Mouse (Mus musculus) bone marrow, adult 2 months (tissue): Measurements from ENCODE around the gene Eef1akmt3. TPM values are rescaled to one million over a fixed set of nuclear protein-coding genes. Genes with fewer than 3 reads are reported as not detected.

Experiments
- H3K27ac ChIP-seq: fragments of 200-500 bp; 2 replicates; pipeline ENCODE4 v1.5.1; 2012; ENCODE audit warnings: low read depth, mild to moderate bottlenecking, control low read depth, inconsistent platforms, low read length; ENCODE audit not compliant: control insufficient read depth, poor library complexity, insufficient read depth
- H3K4me1 ChIP-seq: fragments of 200-500 bp; 2 replicates; pipeline ENCODE4 v1.6.1; 2011; ENCODE audit warnings: low read length; ENCODE audit not compliant: control insufficient read depth, insufficient read depth
- H3K4me3 ChIP-seq: fragments of 200-500 bp; replicated peaks from 2 replicates; pipeline ENCODE3; 2011; ENCODE audit warnings: mild to moderate bottlenecking, low read depth, low read length, control low read depth; ENCODE audit not compliant: control insufficient read depth
- CTCF ChIP-seq: fragments of 200-500 bp; IDR thresholded peaks from 2 replicates; pipeline ENCODE4 v1.5.1; 2011; ENCODE audit warnings: low read length, control low read depth; ENCODE audit not compliant: control insufficient read depth, insufficient read depth
- POLR2A ChIP-seq: fragments of 200-500 bp; IDR thresholded peaks from 2 replicates; pipeline ENCODE4 v1.6.1; 2011; ENCODE audit warnings: low read depth, mild to moderate bottlenecking, control low read depth, low read length, borderline replicate concordance; ENCODE audit not compliant: control insufficient read depth
- WGBS: fragments of 180-500 bp; shearing (Covaris S2); methylation state at CpG from one replicate; pipeline ENCODE4 v1.1.7; 2018; 5-methylcytosine and 5-hydroxymethylcytosine counted together
- polyA plus RNA-seq: library from polyadenylated mRNA; stranded (reverse); fragments of >200 nt; gene quantifications from 2 replicates; pipeline ENCODE4 v1.2.4, GENCODE M21; 2011; ENCODE audit warnings: low replicate concordance; ENCODE audit not compliant: missing spikeins, insufficient read depth, insufficient read length

The Eef1akmt3 gene
- polyA plus RNA-seq = 1.1 TPM in 1 of 2 replicates, not detected in the other

DNA sequence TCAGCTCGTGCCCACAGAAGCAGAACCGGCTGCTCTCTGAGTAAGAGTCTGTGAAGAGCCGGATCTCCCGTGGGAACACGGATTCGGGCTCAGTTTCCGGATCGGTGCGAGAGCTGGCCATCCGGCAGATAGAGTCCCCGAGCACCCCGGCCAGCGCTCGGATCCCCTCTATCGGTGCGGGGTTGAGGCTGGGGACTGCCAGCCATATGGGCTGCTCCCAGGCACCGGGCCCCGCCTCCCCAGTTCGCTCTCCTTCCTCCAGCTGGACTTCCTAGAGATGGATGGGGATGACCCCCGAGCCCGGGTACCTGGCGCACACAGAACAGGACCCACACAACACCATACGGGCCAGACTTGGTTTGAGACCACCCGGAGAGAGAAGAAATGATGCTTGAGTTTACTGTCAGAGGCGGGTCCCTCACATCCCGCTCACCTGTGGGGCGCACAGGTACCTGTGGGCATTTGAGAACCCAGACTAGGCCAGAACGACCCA lies at the start of gene Eef1akmt3, which contains the start of gene Mettl1:
Eef1akmt3 (minus strand) TSS at position 240 of the 493 bp plus-strand sequence.
Mettl1 (plus strand) TSS at position 141 of the 493 bp plus-strand sequence.
- peak within 1 kb of the TSS; percentile 48; the same call in 1 of the 2 replicates for H3K27ac ChIP-seq
- TF ChIP-seq CTCF (no peak), POLR2A (no peak)
- peaks cover 1% of the 10 kb centered on the region; the same call in 1 of the 2 replicates for H3K4me1 ChIP-seq
- H3K4me3 ChIP-seq = peak within 1 kb of the TSS; percentile 82
- WGBS = under 1% methylated on average over 28 of the region's 28 CpGs

DNA sequence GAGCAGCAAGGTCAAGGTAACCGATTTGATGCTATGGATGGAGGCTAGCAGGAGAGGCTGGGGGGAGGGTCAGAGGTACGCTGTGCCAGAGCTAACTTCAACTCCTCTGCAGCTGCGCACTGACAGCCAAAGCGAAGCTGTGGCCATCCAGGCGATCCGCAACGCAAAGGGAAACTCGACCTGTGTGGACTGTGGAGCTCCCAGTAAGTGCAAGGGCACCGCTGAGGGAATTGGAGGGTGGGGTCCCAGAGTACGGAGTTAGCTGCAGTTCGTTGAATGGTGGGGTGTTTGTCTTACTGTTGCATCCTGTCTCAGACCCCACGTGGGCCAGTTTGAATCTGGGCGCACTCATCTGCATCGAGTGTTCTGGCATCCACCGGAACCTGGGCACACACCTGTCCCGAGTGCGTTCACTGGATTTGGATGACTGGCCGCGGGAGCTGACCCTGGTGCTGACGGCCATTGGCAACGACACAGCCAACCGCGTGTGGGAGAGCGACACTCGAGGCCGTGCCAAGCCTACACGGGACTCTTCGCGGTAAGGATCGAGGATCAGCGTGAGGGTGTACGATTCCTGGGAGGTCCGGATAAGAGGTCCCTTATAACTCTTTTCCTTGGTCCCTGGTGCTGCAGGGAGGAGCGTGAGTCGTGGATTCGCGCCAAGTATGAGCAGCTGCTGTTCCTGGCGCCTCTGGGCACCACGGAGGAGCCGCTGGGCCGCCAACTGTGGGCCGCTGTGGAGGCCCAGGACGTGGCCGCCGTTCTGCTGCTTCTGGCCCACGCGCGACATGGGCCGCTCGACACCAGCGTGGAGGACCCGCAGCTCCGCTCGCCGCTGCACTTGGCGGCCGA lies 49.5 kb upstream of the Eef1akmt3 start:
- no peak overlapping the region for H3K27ac ChIP-seq
- H3K4me3 ChIP-seq = no peak overlapping the region
- H3K4me1 ChIP-seq = no peaks in the 10 kb centered on the region
- 90% methylated on average over 57 of the region's 57 CpGs for WGBS
- TF ChIP-seq POLR2A = 0 out of 2 replicates have a peak, but pooled peaks have one; percentile 4
- TF ChIP-seq CTCF = no peak

DNA sequence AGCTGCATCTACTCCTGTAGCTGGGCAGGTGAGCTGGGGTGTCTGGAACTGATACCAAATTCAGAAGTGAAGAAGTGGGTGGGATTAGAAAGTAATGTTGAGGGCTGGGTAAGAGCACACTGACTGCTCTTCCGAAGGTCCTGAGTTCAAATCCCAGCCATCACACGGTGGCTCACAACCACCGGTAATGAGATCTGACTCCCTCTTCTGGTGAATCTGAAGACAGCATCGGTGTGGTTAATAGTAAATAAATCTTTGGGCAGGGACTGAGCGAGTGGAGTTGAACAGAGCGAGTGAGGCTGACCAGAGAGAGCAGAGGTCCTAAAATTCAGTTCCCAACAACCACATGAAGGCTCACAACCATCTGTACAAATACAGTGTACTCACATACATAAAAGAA lies 44.3 kb upstream of the Eef1akmt3 start:
- Histone ChIP-seq H3K4me1 (no peaks in the 10 kb centered on the region), H3K27ac (no peak overlapping the region), H3K4me3 (no peak overlapping the region)
- no peak for TF ChIP-seq CTCF
- no peak for TF ChIP-seq POLR2A
- WGBS = 84% methylated on average over 6 of the region's 6 CpGs

DNA sequence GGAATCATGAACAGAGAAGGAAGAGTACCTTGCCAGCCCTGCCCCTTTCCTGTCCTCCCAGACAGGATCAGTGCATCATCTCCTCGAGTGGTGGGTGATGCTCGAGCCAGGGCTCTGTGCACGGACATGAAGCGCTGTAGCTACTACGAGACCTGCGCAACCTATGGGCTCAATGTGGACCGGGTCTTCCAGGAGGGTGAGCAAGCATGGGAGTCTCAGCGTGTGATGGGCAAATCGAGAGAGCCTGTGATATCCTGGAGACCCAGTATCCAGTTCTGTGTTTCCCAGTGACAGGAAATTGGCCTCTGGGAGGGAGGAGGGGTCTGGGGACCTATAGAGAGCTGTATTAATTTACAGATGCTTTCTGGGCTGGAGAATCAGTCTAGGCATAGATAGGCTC lies 43.7 kb upstream of the Eef1akmt3 start:
- WGBS = 91% methylated on average over 9 of the region's 9 CpGs
- no peak overlapping the region for H3K27ac ChIP-seq
- TF ChIP-seq CTCF = no peak
- no peak for TF ChIP-seq POLR2A

DNA sequence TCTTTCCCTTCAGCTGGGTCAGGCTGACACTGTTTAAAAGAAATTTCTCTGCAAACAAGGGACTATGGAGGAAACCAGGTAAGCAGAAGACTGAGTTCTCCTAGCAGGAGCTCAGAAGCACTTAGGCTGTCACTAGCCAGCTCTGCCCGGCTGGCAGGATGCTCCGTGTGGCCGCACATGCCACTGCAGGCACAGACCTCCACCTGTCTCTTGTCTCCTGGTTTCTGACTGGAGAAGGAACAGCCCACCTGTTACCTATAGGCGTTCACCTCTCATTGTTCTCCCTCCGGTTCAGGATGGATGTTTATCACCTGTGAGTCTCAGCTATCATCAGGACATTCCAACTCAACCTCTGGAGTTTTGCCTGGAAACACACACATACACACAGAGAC lies 42.6 kb upstream of the Eef1akmt3 start:
- no peak for TF ChIP-seq CTCF
- TF ChIP-seq POLR2A = no peak
- Histone ChIP-seq H3K27ac (no peak overlapping the region), H3K4me3 (no peak overlapping the region), H3K4me1 (no peaks in the 10 kb centered on the region)
- WGBS = 87% methylated on average over 5 of the region's 5 CpGs

More for the DNA sequence above, 43.7 kb upstream of the Eef1akmt3 start:
- Histone ChIP-seq H3K4me3 (no peak overlapping the region), H3K4me1 (no peaks in the 10 kb centered on the region)

DNA sequence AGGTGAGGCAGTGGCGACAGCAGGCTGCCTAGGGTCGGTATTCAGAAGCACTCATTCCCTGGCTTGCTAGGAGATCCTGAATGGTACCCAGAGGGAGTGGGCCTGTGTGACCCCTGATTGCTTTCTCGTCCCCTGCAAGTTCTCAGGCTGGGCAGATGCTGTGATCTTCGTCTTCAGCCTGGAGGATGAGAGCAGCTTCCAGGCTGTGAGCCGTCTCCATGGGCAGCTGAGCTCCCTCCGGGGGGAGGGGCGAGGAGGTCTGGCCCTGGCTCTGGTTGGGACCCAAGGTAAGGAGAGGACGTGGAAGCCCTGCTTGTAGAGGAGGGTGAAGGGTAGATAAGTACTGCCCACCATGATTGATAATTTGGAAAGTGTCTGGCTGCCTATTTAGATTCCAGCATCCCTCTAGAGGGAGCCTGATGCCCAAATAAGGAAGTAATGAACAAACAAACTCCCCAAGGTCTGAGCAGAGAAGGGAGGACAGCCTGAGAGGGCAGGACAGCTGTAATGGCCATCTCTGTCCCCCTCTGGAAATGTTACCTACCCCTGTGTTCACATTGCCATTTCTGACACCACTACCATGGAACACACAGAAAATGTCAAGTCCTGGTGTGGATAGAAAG lies 42.1 kb upstream of the Eef1akmt3 start:
- TF ChIP-seq CTCF = no peak
- TF ChIP-seq POLR2A = no peak
- no peaks in the 10 kb centered on the region for H3K4me1 ChIP-seq
- 84% methylated on average over 8 of the region's 8 CpGs for WGBS
- H3K27ac ChIP-seq = no peak overlapping the region
- H3K4me3 ChIP-seq = no peak overlapping the region

DNA sequence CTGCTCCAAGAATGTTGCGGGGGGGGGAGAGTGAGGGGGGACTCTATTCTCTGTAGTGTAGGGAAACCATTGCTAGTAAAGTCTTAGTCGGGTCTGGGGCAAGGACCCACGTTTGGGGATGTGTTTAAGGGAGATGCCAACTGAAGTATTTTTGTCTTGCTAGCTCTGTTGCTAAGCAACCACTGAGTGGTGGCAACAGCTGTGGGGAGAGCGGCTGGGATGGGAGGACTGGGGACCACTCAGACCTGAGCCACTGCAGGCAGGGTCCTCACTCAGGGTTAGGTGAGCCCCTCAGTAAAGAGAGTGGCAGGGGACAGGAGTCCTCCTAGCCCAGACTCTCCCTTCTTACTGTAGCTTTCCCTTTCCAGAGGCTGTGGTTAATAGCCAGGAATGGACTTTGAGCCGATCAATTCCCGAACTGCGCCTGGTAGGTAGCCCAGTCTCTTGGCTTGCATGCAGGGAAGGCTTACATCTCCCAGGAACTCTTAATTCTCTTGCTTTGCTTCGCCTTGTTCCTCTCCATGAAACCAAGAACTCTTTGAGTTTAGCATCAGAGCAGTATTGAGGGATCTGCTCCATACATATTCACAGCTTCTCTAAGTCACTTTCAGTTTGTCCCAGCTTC lies 40.8 kb upstream of the Eef1akmt3 start:
- 69% methylated on average over 8 of the region's 8 CpGs for WGBS
- no peak overlapping the region for H3K4me3 ChIP-seq
- no peak for TF ChIP-seq POLR2A
- TF ChIP-seq CTCF = no peak
- no peaks in the 10 kb centered on the region for H3K4me1 ChIP-seq
- no peak overlapping the region for H3K27ac ChIP-seq
